Mouse (Mus musculus) T-helper 2 cell (primary cell): ENCODE data around the gene Ufc1.

ENCODE experiments used
- in situ Hi-C: fragments of 300-600 bp; cut with MboI, MseI; formaldehyde crosslinking; loops from one replicate; pipeline ENCODE4 v1.15.1; 2025; ENCODE audit warnings: high pct_unique_total_duplicates

Gene Ufc1

DNA sequence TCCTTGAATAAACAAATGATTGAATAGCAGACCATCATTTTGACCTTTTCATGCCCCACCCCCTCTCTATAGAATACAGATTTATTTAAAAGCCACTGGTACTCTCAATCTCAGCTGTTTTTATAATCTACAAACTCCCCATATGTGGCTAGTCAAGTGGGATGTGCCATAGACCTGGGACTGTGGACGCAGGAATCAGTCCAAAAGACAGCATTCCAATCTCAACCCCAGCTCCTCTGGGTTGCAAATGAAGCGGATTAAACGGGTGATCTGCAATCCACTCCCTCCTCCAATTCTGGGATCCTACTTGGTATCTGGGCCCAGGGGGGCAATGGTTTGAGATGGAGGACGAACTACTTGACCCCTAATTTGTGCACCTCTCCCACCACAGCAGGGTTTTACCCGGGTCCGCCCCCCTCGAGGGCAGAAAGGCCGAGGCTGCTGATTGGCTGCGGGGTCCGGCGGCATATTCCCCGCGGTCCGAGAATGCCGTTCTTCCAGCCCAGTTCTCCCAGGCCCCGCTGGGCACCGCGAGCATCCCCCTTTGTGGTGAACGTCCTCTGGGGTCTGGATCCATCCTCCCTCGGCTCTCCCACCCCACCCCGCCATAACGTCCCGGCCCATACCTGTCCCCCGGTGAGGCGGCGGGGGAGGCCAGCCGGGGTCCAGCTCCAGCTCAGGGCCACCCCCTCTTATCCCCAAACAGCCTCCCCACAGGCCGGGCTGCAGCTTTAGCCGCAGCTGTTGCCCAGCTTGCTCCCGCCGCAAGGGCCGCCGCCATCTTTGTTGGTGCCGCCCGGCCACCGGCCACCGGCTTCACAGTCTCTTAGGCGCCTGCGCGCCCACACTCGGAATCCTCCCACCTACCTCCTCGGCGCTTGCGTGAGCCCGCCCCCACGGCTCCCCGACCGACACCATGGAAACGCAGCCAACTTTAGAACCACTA is 7.4 kb downstream of the Ufc1 start, which contains the start of gene Usp21:
TSS of gene Usp21 (minus strand) at position 856 of the 946 bp plus-strand sequence.
- in situ Hi-C loops, result no loop called here

DNA sequence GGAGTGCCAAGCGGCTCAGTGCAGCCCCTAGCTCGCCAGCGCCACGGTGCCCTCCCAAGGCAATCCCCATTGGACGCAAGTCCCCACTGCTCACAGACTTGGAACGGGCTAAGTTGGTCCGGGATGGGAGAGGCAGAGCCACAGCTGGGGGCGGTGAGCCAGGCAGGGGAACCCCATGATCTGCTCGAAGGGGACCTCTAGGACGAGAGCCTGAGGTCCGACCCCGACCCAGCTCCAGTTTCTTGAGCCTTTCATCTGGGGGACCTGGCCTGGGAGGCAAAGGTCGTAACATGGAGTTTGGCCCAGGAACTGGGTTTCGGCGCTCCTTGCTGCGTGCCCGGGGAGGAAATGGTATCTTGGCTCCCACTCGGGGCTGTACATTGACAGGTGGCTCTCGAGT is 8.3 kb downstream of the Ufc1 start:
- in situ Hi-C loops, result no loop called here

DNA sequence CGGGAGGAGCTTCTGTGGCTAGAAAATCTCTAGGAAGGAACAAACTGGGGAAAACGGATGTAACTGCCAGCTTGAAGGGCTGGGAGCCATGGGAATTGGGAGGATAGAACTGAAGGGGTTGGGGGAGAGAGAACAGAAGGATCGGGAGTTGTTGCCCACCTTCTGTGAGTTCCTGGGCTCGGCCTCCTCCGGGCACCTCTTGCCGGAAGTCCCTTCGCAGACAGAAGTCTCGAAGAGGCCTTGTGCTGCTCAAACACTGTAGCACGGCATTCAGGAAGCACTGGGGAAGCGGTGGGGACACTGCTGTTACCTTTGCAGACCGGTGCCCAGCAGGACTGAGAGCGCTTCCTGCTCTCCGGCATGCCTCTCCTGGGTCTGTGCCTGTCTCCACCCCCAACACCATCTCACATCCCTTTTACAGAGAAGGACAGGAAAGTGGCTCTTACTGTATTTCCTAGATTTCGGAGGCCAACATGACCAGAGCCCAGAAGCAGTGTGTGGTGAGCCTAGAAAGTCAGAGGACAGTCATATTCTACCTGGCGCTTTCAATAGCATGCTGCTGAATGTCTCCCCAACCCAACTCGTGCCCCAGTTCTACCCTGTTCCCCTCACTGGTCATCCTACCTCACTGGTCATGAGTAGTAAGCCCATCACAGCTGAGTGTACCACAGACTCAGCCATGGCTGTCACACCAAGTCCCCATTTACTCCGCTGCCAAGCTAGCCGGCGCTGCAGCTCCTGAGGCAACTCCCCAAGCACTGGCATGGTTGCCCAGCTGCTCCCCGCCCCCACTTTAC is 9.5 kb downstream of the Ufc1 start:
- in situ Hi-C loops, result no loop called here

DNA sequence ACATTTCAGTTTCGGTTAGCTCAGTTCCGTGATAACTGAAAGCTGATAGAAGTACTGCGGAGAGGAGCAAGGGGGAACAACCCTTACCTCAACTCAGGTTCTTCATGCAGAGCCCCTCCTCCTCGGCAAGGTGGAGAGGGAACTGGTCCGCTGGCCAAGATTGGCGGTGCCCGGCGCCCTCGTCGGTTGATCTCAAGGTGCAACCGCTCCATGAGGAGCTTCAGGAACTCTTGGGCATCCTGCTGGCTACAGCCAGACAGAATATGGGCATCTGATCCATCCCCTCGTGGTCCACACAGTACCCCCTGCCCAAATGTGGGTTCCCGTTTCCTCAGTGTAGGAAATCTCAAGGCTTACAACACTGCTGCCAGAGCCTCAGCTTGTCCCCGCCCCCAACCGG is 10.3 kb downstream of the Ufc1 start:
- in situ Hi-C loops, result loop anchor here (5.0 kb wide), 1 partner anchor 63 kb away; the partner anchor contains the start of genes Nit1 and Pfdn2

DNA sequence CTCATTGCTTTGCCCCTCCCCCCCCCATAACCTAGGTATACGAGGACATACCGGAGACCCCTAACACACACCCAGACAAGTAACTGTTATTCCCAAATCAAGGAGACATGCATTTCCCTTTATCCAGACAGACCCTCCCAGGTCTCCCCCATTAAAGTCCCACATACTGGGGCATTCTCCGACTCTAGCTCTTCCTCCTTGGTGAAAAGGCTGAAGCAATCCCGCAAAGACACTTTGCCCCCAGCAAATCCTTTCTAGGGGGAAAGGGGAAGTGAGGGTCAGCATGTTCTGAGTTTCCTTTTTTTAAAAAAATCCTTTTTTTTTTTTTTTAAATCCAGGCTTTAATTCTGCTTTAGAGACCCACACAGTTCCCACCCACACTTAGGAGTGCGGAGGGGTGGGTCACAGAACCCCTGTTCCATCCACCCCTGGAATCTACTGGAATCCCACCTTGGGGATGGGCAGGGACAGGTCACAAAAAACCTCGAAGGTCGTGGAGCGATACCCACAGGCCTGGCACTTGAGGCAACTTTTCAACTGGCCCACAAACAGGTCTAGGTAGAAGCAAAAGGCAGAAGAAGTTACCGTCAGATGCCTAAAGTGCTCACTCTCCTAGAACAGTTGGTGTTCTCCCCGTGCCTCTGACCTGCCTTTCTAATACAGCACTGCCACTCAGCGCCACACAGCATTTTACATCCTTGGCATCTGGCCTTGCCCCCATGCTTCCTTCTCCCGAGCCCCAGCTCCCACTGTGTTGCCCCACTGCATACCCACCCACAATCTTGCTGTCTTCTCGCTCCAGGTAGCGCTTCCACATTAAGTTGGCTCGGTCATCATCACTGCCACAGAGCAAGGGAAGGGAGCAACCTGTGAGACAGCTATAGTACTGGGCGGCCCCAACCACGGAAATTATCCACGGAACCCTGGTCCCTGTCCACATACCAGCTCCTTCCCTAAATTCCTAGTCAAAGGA is 11.3 kb downstream of the Ufc1 start:
- in situ Hi-C loops, result loop anchor here (5.0 kb wide), 1 partner anchor 64 kb away; the partner anchor contains the start of genes Nit1 and Pfdn2

DNA sequence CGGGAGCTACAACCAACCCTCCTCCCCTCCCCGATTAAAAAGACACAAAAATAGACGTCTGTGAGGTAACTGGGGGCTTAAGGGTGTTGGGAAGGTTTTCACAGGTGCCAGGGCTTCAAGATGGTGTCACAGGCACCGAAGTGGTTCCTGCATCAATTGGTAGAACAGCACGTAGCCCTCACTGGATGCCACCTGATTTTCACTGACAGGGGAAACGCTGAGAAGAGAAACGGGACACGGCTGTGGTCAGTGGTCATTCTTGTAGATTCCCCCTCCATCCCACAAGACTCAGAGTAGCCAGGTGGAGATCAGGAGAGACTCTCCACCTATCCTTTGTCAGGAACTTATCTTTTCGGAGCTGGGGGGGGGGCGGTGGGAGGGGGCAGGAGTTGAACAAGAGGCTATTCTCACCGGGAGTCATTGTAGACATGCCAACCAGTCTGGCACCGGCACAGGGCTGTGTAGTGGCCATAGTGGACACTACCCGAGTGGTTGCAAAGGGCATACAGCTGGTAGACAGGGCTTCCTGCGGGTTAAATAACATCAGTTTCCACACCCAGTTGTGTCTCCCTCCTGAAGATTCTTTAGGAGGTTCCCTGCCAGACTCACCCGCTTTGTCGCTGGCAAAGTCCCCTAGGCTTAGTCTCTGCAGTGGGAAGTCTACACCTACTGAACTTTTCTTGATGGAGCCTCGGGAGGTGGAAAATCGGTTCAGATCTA is 12.6 kb downstream of the Ufc1 start:
- in situ Hi-C loops, result loop anchor here (5.0 kb wide), 1 partner anchor 65 kb away; the partner anchor contains the start of genes Nit1 and Pfdn2

DNA sequence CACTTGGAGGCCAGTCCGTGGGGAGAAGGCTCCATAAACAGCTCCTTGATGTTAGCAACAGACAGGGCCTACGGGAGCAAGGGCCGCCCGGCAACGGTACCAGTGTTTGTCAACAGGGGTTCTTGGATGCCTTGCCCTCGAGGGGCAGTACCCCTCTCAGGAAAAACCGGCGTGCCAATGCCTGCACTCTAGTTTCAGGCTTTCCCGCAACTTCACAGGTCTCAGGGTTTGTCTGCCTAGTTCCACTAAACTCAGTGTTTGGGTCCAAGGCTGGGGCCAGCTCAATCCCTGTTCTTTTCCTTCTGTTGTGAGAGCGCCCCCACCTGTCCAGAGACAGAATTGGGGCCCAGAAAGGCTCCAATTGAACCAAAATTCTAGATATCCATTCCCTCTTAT is 13.3 kb downstream of the Ufc1 start:
- in situ Hi-C loops, result loop anchor here (5.0 kb wide), 1 partner anchor 66 kb away; the partner anchor contains the start of genes Nit1 and Pfdn2

DNA sequence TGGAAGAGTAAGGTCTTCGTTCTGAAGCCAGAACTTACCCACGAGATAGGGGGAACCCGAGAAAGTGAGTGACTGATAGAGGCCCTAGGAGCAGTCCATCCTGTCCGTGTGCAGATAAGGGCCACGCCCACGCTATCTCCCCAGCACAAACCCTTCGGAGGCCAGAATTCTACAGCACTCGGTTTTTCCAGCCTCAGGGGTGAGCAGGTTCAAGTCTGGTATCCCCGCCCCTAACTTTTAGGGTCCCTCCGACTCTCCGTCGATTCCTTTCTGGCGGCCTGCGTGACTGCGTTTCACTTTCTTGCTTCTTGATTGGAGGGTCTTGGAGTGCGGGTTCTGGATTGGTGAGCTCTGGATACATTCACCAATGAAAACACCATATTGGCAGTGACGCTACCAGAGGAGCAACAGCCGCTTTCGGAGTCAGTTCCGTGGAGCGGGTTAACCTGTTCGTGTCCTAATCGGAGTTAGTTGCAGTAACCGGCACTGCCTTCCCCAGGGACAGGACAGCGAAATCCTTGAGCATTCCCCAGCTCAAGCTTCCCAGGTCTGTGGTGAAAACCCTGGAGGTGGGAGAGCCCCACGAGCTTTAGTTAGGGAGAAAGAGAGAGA is 13.8 kb downstream of the Ufc1 start, which contains the start of gene Ppox:
TSS of gene Ppox (minus strand) at position 271 of the 612 bp plus-strand sequence.
- in situ Hi-C loops, result loop anchor here (5.0 kb wide), 1 partner anchor 66 kb away; the partner anchor contains the start of genes Nit1 and Pfdn2

DNA sequence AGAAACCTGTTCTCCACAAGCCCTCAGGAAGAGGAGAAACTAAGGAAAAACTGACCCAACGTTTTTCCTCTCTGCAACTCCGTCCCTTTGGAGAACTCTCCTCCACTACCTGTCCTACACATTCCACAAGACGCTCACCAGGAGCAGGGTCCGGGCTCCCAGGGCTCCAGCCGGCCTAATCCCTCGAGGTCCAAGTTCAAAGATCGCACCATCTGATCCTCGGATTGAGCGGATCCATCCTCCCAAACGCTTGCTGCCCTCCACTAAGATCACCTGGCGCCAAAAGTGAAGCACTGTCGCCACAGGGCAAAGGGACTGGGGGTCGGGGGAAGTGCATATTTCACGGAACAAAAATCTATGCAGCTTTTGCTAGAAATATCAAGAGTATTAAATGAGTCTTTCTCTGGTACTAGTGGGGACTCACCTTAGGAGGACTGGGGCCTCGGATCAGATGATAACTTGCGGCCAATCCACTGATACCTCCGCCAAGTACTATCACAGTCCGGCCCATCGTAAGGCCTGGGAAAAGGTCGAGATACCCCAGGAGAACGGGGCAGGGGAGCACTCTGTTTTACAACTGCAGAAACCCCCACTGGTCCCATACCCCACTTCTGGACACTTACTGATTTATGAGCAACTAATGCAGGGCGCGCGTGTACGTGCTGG is 14.4 kb downstream of the Ufc1 start:
- in situ Hi-C loops, result loop anchor here (5.0 kb wide), 1 partner anchor 67 kb away; the partner anchor contains the start of genes Nit1 and Pfdn2

DNA sequence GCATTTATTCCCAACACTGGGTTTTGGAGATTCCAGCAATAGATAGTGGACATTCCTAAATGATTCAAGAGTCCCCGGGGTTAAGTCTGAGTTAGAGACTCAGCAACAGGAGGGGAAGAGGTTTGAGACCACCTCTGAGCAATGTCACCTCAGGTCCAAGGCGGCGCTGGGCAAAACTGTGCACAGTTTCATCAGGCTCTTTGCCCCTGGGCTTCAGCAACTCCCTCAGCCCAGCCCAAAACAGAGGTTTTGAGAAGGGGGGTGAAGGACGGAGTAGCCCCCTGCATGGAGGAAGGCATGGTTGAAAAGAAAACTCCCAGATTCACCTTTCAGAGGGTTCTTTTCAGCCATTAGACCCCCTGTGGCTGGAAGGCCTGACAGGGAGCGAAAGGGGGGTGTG is 15.1 kb downstream of the Ufc1 start:
- in situ Hi-C loops, result loop anchor here (5.0 kb wide), 1 partner anchor 68 kb away; the partner anchor contains the start of genes Nit1 and Pfdn2

DNA sequence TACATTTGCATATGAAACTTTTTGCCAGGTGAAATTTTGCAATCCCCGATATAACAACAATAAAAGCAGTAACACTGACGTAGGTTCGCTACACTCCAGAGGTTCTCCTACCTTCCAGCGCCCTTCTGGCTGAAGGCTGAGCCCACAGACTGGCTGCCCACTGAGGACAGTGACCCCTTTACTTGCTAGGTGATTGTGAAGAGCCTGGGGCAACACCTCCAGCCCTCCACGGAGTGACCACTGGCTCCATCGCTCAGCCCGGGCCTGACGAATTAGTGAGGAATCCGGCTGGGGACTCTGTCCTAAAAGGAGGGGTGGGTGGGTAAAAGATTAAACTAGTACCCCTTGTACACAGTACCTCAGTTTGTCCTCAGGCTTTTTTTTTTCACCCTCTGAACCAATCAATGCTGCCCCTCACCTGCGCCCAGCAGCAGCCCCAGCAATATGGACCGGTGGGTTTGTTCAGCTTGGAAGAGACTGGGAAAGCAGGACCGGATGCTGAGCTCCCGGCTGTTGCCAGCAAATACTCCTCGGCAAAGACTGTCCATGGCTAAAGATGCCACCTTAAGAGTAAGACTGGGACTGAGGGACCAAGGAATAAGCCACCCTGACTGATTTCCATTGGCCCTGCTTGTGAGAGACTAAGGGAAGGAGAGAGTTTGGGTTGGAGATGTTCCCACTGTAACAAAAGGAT is 15.7 kb downstream of the Ufc1 start:
- in situ Hi-C loops, result no loop called here

DNA sequence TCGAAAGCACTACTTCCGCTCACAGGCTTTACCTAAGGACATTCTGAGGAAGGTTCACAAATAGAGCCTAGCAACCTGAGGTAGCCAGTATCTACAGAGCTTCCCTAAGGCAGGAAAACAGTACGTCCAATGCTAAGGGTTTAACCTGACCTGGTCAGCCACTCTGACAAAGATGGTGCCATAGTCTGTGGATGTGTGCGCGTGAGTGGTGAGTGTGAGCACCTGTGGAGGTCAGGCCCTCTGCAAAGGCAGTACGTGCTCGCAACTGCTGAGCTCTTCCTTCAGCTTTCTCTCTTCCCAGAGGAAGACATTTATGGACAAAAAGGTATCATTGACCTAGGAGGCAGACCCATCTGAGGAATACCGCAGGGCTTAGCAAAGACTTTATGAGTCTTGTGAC is 16.4 kb downstream of the Ufc1 start:
- in situ Hi-C loops, result no loop called here

DNA sequence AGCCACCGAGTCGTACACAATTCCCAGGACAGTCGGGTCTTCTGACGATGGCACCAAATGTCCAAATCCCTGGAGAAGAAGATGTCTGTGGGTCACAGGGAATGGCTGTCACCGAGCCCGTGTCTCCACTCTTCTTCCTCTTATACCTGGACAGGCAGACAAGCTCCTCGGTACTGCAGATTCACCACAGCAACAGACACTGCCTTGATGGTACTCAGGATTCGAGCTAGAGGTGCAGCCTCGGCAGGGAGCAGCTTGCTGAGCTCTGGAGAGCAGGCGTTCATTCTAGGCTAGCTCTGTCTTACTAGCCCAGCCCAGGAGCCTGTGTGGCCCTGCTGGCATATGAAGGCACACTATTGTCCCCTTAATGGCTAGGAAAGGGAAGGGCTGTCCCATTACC is 17.1 kb downstream of the Ufc1 start:
- in situ Hi-C loops, result no loop called here

DNA sequence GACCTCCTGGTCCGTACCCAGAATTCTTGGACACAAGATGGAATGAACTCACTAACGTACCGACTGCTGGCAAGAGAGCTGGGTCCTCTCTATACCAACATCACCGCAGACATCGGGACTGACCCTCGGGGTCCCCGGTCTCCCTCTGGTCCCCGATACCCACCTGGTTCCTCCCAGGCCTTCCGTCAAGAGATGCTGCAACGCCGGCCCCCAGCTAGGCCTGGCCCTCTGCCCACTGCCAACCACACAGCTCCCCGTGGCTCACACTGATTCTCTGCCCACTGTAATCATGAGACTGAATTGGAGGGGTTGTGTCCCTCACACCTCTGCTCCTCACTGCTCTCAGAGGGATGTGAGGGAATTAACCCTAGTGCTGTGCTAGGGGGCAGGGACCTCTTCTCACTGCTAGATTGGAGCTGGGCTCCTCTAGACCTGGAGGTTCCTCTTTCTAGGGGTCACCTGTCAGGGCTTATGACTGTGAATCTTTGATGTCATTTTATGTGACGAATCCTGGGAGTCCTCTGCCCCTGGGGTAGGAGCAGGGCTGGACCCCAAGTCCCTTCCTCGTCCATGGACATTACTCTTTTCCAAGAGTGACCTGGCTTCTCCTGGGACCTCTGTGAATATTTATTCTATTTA is 18.6 kb downstream of the Ufc1 start:
- in situ Hi-C loops, result no loop called here

DNA sequence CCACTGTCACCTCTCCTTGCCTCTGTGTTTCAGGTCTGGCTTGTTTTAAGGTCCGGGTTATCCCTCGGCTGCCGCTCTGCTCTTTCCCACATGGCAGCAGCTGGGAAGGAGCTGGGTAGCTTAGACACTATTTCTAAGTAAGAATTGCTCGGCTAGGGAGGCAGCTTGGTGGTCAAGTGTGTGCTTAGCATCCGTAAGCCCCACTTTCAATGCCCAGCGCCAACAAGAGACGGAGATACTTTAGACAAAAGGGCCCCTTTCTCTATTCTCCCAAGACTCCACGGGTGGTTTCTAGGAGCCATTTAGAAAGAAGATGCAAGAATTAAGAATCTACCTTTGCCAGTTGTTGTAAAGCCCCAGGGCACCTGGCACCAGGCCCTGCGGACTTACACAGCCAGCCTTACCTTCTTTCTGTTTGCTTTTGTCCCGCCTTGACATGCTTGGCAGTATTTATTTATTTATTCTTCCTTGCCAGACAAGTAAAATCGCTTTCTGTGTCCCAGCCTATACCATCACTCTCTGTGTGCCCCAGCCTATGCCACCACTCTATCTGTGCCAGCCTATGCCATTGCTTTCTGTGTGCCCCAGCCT is 19.6 kb downstream of the Ufc1 start:
- in situ Hi-C loops, result no loop called here

DNA sequence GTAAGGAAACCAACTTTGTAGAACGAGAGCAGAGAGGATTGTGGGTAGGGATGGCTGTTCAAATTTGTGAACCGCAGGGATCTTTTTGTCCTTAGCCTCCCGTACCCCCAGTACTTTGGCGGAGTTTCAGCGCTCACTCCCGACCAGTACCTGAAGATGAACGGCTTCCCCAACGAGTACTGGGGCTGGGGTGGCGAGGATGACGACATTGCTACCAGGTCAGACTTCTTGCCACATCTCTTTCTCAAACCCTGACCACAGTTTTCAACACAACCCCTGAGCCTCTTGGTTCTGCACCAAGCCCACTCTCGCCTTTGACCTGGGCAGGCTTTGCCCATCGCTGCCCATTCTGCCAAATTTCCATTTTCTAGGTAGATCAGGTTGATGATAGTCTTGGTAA is 20.7 kb downstream of the Ufc1 start:
- in situ Hi-C loops, result no loop called here

DNA sequence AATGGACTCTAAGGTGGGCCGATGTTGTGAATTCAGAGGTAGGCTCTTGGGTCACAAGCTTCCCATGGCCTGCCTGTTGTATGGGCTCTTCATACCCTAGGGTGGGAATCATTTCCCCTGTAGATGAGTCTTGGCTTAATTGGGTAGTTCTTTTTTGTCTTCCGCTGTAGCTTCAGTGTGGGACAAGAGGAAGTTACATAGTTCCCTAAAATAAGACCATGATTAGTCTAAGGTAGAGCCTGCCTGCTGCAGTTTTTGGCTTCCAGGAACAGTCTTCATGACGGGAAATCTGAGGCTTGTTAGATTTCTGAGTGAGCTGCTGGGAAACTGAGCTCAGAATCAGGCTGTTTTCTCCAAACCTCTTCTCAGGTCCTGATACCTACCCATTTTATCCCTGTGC is 22.7 kb downstream of the Ufc1 start:
- in situ Hi-C loops, result no loop called here

DNA sequence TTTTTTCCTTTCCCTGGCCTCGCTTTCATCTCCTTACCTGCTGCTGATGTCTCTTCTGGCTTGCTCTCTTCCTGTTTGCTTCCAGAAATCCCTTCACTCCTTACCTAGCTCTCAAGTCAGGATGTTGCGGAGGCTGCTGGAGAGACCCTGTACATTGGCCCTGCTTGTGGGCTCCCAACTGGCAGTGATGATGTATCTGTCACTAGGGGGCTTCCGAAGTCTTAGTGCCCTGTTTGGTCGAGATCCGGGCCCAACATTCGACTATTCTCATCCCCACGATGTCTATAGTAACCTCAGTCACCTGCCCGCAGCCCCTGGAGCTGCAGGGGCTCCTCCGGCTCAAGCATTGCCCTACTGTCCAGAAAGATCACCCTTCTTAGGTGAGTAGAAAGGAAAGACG is 23.2 kb downstream of the Ufc1 start:
- in situ Hi-C loops, result no loop called here
